Mouse (Mus musculus) CH12.LX (cell line): ENCODE data around the gene Spag5.

Experiments used
- CHD2 ChIP-seq: IDR thresholded peaks from 2 replicates; pipeline ENCODE4 v1.6.1; 2011; ENCODE audit warnings: low read length, improper control_type of control experiment
- CTCF ChIP-seq, 2 experiments: IDR thresholded peaks in 1 of 2; conservative IDR thresholded peaks in 1 of 2; 2 replicates each; pipeline ENCODE4 v1.5.1; 2011 to 2012; ENCODE audit warnings: low read depth in 2 of 2, low read length in 2 of 2, improper control_type of control experiment in 1 of 2, inconsistent platforms in 1 of 2, mild to moderate bottlenecking in 1 of 2, moderate library complexity in 1 of 2
- E2F4 ChIP-seq: IDR thresholded peaks from 2 replicates; pipeline ENCODE4 v1.6.1; 2011; ENCODE audit warnings: low read depth, low read length, improper control_type of control experiment; ENCODE audit not compliant: insufficient replicate concordance
- ELF1 ChIP-seq: IDR thresholded peaks from 2 replicates; pipeline ENCODE4 v1.6.1; 2014; ENCODE audit warnings: low read depth, mild to moderate bottlenecking, inconsistent platforms, low read length, improper control_type of control experiment
- EP300 ChIP-seq: IDR thresholded peaks from 2 replicates; pipeline ENCODE4 v1.6.1; 2011; ENCODE audit warnings: low read length, improper control_type of control experiment
- KAT2A ChIP-seq: IDR thresholded peaks from 2 replicates; pipeline ENCODE4 v1.6.1; 2012; ENCODE audit warnings: low read length, improper control_type of control experiment, inconsistent platforms; ENCODE audit not compliant: insufficient replicate concordance
- MEF2A ChIP-seq: IDR thresholded peaks from 2 replicates; pipeline ENCODE4 v1.6.1; 2014; ENCODE audit warnings: low read depth, mild to moderate bottlenecking, inconsistent platforms, low read length, improper control_type of control experiment, borderline replicate concordance
- POLR2A ChIP-seq: IDR thresholded peaks from 2 replicates; pipeline ENCODE4 v1.6.1; 2011; ENCODE audit warnings: low read depth, mild to moderate bottlenecking, improper control_type of control experiment, low read length
- SIN3A ChIP-seq: IDR thresholded peaks from 2 replicates; pipeline ENCODE4 v1.6.1; 2012; ENCODE audit warnings: low read length, improper control_type of control experiment, inconsistent platforms
- TBP ChIP-seq: conservative IDR thresholded peaks from 2 replicates; pipeline ENCODE4 v1.6.1; 2011; ENCODE audit warnings: low read depth, low read length, improper control_type of control experiment
- TCF12 ChIP-seq: IDR thresholded peaks from 2 replicates; pipeline ENCODE4 v1.6.1; 2014; ENCODE audit warnings: low read depth, mild to moderate bottlenecking, inconsistent platforms, low read length, improper control_type of control experiment
- ZKSCAN1 ChIP-seq: IDR thresholded peaks from 2 replicates; pipeline ENCODE4 v1.6.1; 2012; ENCODE audit warnings: low read depth, inconsistent platforms, low read length, improper control_type of control experiment, borderline replicate concordance

DNA sequence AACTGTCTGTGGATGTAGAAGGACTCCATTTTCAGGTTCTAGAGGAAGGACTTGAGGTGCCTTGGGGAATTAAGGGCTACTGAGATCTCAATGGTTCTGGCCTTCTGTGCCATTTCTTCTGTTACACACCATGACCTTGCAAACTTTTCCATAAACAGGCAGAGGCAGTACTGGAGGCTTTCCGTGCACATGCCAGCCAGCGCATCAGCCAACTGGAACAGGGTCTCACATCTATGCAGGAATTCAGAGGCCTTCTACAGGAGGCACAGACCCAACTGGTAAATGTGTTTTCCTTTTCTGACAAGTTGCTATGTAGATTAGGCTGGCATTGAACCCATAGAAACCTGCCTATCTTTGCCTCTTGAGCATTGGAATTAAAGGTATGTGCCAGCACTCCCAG, 12.3 kb downstream of the Spag5 start:
- TF ChIP-seq TBP (no peak), CTCF (conservative IDR thresholded peaks at IDR 0.05 in 1 of 2, IDR thresholded peaks at IDR 0.05 in 1 of 2; ENCODE audit: low read depth in 2 of 2, low read length in 2 of 2) (no peak), MEF2A (no peak), SIN3A (no peak), POLR2A (no peak), E2F4 (no peak), ELF1 (no peak), EP300 (no peak), KAT2A (no peak), ZKSCAN1 (no peak), CHD2 (no peak), TCF12 (no peak)
